Mouse (Mus musculus) stomach, postnatal 0 days (tissue): ENCODE results near the gene Tepp.

Experiments
- CTCF ChIP-seq: IDR thresholded peaks from 2 replicates; pipeline ENCODE4 v1.5.1; 2016; ENCODE audit warnings: antibody characterized with exemption, low read depth, mild to moderate bottlenecking, moderate library complexity
- EP300 ChIP-seq: optimal IDR thresholded peaks from 2 replicates; pipeline ENCODE3; 2016; ENCODE audit warnings: antibody characterized with exemption

DNA sequence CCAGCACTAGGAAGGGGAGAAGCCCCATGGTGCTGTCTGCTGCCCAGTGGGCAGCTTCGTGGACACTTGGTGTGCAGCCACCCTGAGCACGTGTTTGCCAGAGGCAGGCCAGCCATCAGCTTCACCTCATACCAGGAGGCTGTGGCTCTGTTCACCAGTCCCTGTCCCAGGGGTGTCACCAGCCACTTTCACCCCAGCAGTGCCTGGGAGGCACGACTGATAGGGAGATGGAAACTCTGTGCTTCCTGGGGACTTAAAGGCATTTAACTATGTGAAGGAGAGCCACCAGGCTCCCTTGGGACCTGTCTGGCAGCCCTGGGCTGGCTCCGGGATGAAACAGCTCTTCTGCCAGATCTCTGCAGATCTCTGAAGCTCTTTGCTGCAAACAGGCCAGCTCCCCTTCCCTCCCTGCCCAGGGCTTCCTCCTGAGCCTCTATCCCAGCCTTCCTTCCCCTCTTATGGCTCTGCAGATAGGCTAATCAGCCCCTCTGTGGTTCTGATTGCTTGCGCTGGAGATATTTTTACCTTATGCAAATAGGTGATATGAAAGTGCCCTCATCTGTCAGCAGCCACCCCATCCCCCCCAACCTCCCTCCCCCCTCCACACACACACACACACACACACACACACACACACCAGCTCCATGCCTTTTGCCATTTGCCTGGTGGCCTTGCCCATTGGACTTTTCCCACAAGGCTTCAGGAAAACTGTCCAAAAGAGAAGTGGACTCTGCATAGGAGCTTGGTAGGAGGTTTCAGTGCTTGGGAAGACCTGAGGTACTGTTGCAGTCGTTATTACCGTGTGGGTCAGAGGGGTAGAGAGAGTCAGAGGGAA is 50.0 kb downstream of the Tepp start:
- TF ChIP-seq CTCF (no peak), EP300 (no peak)
